Mouse (Mus musculus) thymus, postnatal 36 days (tissue): Measurements from ENCODE around the gene Actr1a.
A peak's percentile ranks its signal among the peaks of the same experiment; 100 is the strongest.

Experiments
- DNase-seq, 2 experiments: peaks; one replicate each; pipeline ENCODE4 v3.0.0; 2022; ENCODE audit warnings: mixed read lengths in 2 of 2

Gene Actr1a

GRCm38 (mm10) chr19:46395109-46396009 is at the start of gene Actr1a:
Gene Actr1a, minus strand, starts transcription at chr19:46395748.
- peak; percentile 95 to 96 for DNase-seq

GRCm38 (mm10) chr19:46444209-46444608 is 48.7 kb upstream of the Actr1a start:
- DNase-seq, result peak; percentile 66 to 68

- DNase-seq, result no peak
These were observed 48.0 kb upstream of the Actr1a start for GRCm38 (mm10) chr19:46443509-46443908.

- no peak for DNase-seq
These were observed 39.9 kb upstream of the Actr1a start for GRCm38 (mm10) chr19:46435492-46435891.

GRCm38 (mm10) chr19:46434591-46434990 is 39.0 kb upstream of the Actr1a start:
- no peak for DNase-seq

GRCm38 (mm10) chr19:46434148-46434547 is 38.6 kb upstream of the Actr1a start:
- DNase-seq, result no peak

- no peak for DNase-seq
These were observed 38.2 kb upstream of the Actr1a start for GRCm38 (mm10) chr19:46433712-46434111.

GRCm38 (mm10) chr19:46429250-46429649 is 33.7 kb upstream of the Actr1a start:
- no peak for DNase-seq

- DNase-seq, result no peak
These were observed 30.9 kb upstream of the Actr1a start for GRCm38 (mm10) chr19:46426488-46426887.

- DNase-seq, result no peak
These were observed 29.7 kb upstream of the Actr1a start for GRCm38 (mm10) chr19:46425266-46425665.

- no peak for DNase-seq
These were observed 27.1 kb upstream of the Actr1a start for GRCm38 (mm10) chr19:46422384-46423338.

GRCm38 (mm10) chr19:46420410-46420809 is 24.9 kb upstream of the Actr1a start:
- DNase-seq, result no peak

GRCm38 (mm10) chr19:46418051-46418450 is 22.5 kb upstream of the Actr1a start:
- DNase-seq, result no peak

- no peak for DNase-seq
These were observed 20.7 kb upstream of the Actr1a start for GRCm38 (mm10) chr19:46416276-46416675.

- DNase-seq, result no peak
These were observed 18.9 kb upstream of the Actr1a start for GRCm38 (mm10) chr19:46414486-46414885.

- DNase-seq, result no peak
These were observed 18.4 kb upstream of the Actr1a start for GRCm38 (mm10) chr19:46413969-46414368.

- DNase-seq, result no peak
These were observed 16.7 kb upstream of the Actr1a start for GRCm38 (mm10) chr19:46412056-46412805.

- DNase-seq, result no peak
These were observed 14.0 kb upstream of the Actr1a start for GRCm38 (mm10) chr19:46409506-46409905.

GRCm38 (mm10) chr19:46406592-46407386 is 11.2 kb upstream of the Actr1a start:
- DNase-seq, result no peak

- no peak for DNase-seq
These were observed 8.5 kb upstream of the Actr1a start for GRCm38 (mm10) chr19:46404030-46404429.

- DNase-seq, result no peak
These were observed 5.0 kb upstream of the Actr1a start for GRCm38 (mm10) chr19:46400558-46400957.

GRCm38 (mm10) chr19:46399886-46400285 is 4.3 kb upstream of the Actr1a start:
- DNase-seq, result no peak
